Mouse (Mus musculus) heart, adult 11 months (tissue): ENCODE measurements around the gene Rgs8.

Experiments
- DNase-seq: peaks from one replicate; pipeline ENCODE4 v3.0.0; 2022

Gene Rgs8

GRCm38 (mm10) chr1:153652938-153653623 lies at the start of gene Rgs8:
Gene Rgs8 (plus strand): TSS chr1:153653025.
- no peak for DNase-seq

- no peak for DNase-seq
These were observed 35.4 kb upstream of the Rgs8 start for GRCm38 (mm10) chr1:153617340-153617830.

GRCm38 (mm10) chr1:153623036-153623435 lies 29.8 kb upstream of the Rgs8 start:
- DNase-seq = no peak

- no peak for DNase-seq
These were observed 20.1 kb upstream of the Rgs8 start for GRCm38 (mm10) chr1:153632686-153633085.

GRCm38 (mm10) chr1:153635056-153635455 lies 17.8 kb upstream of the Rgs8 start:
- peak; percentile 89 for DNase-seq

GRCm38 (mm10) chr1:153635521-153635920 lies 17.3 kb upstream of the Rgs8 start:
- peak; percentile 91 for DNase-seq

- DNase-seq = no peak
These were observed 16.0 kb upstream of the Rgs8 start for GRCm38 (mm10) chr1:153636821-153637220.

GRCm38 (mm10) chr1:153641492-153641939 lies 11.3 kb upstream of the Rgs8 start:
- peak; percentile 97 for DNase-seq

GRCm38 (mm10) chr1:153641940-153642501 lies 10.8 kb upstream of the Rgs8 start:
- peak; percentile 98 for DNase-seq

- no peak for DNase-seq
These were observed 849 bp downstream of the Rgs8 start for GRCm38 (mm10) chr1:153653674-153654073.

GRCm38 (mm10) chr1:153659666-153660065 lies 6.8 kb downstream of the Rgs8 start:
- DNase-seq = no peak

- DNase-seq = no peak
These were observed 8.3 kb downstream of the Rgs8 start for GRCm38 (mm10) chr1:153660982-153661688.

GRCm38 (mm10) chr1:153661689-153662002 lies 8.8 kb downstream of the Rgs8 start:
- no peak for DNase-seq

- no peak for DNase-seq
These were observed 9.5 kb downstream of the Rgs8 start for GRCm38 (mm10) chr1:153662362-153662761.

GRCm38 (mm10) chr1:153665066-153665715 lies 12.4 kb downstream of the Rgs8 start:
- no peak for DNase-seq

GRCm38 (mm10) chr1:153666236-153666635 lies 13.4 kb downstream of the Rgs8 start:
- no peak for DNase-seq

GRCm38 (mm10) chr1:153667244-153667727 lies 14.5 kb downstream of the Rgs8 start:
- DNase-seq = no peak

- no peak for DNase-seq
These were observed 15.0 kb downstream of the Rgs8 start for GRCm38 (mm10) chr1:153667781-153668180.

- no peak for DNase-seq
These were observed 16.3 kb downstream of the Rgs8 start for GRCm38 (mm10) chr1:153669086-153669485.

GRCm38 (mm10) chr1:153669728-153670127 lies 16.9 kb downstream of the Rgs8 start:
- DNase-seq = no peak

- no peak for DNase-seq
These were observed 18.5 kb downstream of the Rgs8 start for GRCm38 (mm10) chr1:153671352-153671751.

- no peak for DNase-seq
These were observed 19.9 kb downstream of the Rgs8 start for GRCm38 (mm10) chr1:153672698-153673097.

- DNase-seq = no peak
These were observed 21.1 kb downstream of the Rgs8 start for GRCm38 (mm10) chr1:153673900-153674299.
